Mouse (Mus musculus): ENCODE results near the gene Thada. TPM values are rescaled to one million over a fixed set of nuclear protein-coding genes. Genes with fewer than 3 reads are reported as not detected.

Gene Thada
- polyA plus RNA-seq (2012; rRNA removed): 5.1 and 6.1 TPM in 2 replicates

DNA sequence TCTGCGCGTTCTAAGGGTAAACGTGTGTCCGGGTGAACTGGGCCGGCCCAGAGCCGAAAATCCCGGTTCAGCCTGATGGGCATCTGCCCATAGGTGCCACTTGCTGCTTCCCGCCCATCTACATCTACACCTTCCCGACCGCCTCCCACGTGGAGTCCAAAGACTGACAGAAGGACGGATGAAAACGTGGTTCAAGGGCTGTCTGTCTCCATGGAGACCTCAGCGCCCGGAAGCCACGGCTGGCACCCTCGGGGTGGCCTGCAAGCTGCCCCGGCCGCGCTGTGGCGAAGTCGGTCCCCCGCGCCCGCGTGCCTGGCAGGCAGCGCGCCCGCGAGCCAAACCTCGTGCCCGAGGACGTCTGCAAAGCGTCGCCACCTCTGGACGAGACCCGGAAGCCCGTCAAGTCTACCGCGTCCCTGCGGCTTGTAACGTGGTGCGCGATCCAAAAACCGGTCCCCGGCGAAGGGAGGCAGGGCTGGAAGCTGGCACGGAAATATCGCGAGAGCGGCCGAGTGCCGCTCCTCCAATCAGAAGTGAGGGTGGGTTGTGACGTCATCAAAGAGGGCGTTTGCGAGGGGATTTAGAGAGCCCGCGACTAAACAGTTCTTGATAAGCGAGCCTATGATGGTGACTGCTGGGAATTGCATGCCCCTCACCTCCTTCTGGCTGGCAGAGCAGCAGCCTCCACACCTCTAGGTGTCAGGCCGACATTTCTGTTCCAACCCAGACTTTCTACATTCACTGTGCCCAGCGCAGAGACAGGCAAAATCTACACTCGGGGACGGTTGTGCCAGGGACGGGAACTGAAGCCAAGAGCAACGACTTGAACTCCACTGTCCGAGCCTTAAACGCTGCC, at the start of gene Thada:
TSS of gene Thada (minus strand) at position 453 of the 856 bp plus-strand sequence.
- DNase-seq (ENCODE audit: extremely low spot score in 1 of 2, low spot score in 1 of 2): peak; percentile 94 to 99

DNA sequence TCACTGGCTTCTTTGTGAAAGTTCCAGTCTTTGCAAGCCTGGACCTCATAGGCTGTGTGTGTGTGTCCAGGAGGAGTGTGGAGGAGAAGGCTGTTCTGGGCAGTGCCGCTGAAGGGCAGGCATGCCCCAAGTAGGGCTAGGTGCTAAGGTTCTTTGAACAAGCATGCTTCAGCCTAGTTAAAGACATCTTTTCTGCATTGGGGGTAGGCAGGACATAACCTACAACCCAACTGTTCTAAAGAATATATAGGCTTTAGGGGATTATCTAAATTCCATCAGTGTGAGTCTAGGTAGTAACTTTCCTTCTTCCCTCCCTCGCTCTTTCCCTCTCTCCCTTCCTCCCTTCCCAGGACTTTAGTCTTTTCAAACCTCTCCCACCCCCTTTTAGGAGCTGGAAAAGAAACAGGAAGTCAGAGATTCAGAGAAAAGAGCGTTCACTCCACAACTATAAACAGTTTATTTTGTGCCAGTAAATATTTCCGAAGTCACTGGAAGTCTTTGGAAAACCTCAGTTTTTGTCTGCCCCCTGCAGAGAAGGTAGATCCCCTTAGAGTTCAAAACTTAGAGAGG, 46.6 kb upstream of the Thada start:
- DNase-seq (ENCODE audit: extremely low spot score in 1 of 2, low spot score in 1 of 2): no peak

DNA sequence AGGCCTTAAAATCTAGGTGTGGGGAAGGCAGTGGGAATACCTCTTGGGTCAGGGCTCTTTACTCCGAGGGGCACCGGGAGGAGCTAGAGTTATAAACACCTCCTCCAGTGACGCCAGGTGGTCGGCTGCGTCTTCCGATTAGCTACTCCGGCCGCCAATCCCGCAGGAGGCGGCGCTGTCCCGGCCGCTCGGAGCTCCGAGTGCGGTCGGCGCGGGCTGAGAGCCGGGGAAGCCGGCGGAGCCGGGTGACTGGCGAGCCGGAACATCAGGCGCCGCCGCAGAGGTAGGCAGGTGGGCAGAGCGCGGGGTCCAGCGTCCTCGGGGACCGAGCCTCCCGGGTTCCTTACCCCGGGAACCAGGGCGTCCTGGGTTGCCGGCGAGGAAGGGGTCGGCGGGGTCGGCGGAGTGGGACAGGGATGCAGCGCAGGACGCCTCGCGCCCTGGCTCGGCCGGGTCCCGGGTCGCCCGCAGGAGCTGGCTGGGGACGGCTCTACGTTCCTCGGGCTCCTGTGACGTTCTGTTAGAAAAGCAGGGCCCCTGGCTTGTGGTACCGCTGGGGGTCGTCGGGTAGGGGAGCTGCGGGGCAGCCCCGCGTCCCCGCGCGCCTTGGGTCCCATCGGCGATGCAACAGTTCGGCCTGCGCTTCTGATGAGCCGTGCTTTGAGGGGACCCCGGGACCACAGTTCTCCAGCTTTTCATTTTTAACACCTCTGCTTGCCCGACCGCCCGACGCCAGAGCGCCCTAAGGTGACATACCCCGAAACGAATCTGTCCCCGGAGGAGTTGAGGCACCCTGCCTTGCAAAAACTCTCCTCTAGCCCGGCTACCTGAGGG, 45.9 kb upstream of the Thada start, which contains the start of gene Plekhh2:
TSS of gene Plekhh2 (plus strand) at position 214 of the 834 bp plus-strand sequence.
- peak; percentile 39 to 84 for DNase-seq (ENCODE audit: extremely low spot score in 1 of 2, low spot score in 1 of 2)

DNA sequence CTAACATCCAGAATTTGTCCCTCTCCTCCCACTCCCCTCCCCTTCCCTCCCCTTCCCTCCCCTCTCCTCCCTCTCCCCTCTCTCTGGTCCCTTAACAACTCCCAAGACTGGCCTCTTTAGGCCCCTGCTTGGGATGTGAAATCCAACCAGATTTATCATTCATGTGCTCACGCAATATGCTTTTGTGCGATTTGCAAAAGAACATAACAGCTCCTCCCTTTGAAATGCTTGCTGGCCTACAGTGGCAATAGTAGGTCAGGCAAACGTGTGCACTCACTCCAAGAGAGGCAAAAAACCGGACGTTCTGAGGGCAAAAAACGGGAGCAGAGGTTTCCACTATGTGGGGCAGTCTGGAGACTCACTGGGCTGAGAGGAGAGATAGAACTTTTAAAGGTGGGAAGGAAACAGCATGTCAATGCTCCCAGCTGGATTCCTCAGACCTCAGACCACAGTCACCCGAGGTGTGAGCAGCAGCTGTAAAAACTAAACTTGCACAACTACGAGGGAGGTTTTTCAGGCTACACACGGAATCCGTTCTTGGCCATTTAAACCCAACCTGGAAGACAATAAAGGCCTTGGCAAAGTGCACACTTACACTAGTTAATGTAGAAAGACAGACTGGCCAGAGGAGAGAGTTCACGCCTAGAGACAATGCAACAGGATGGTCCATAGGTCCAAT, 45.1 kb upstream of the Thada start:
- DNase-seq (ENCODE audit: extremely low spot score in 1 of 2, low spot score in 1 of 2): no peak

DNA sequence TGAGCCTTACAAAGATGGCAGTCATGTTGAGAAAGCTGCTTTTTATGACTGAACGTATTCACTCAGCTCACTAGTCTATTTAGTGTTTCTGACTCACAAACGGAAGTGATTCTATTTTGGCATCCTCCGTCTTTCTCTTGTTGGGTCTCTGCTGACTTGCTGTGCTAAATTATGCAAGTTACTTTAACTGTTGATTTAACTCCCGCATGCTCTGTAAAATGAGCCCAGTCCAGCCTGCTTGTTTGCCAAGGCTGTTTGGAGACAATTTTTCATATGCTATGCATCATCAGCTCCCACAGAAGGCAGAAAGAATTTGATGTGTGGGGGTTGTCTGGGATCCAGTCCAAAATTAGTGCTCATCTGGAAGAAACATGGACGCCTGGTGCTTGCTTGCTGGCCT, 44.4 kb upstream of the Thada start:
- DNase-seq (ENCODE audit: extremely low spot score in 1 of 2, low spot score in 1 of 2): peak; percentile 77 to 84

DNA sequence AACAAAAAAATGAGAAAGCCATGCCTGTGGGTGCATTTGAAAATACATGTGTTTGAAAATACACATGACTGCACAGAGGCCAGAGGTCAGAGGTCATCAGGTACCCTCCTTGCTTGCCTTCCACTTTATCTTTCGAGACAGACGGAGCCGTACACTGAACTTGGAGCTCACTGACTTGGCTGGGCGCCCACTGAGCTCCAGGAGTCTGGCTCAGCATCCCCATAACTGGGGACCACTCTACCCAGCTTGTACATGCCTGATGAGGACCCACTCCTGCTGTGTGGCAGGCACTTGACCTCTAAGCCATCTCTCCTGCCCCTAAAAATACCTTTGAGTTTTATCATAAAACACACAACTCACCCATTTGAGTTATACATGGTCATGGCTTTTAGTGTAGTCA, 43.2 kb upstream of the Thada start:
- no peak for DNase-seq (ENCODE audit: extremely low spot score in 1 of 2, low spot score in 1 of 2)

DNA sequence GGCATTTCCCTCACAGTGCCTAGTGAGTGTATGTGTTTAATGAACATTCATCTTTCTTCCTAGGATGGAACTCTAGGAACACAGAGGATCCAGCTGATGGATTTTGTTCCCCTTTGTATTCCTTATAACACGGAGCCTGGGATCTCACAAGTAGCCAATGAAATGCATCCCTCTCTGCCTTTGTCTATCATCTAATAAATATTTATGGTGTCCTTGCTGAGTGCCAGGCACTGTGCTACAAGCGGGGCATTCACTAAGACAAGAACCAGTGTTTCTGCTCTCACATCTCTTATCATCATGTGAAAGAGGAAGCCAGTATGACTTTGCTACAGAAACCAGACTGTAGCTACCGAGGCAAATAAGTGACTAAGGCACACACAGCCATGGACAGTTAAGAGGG, 42.7 kb upstream of the Thada start:
- DNase-seq (ENCODE audit: extremely low spot score in 1 of 2, low spot score in 1 of 2): no peak

DNA sequence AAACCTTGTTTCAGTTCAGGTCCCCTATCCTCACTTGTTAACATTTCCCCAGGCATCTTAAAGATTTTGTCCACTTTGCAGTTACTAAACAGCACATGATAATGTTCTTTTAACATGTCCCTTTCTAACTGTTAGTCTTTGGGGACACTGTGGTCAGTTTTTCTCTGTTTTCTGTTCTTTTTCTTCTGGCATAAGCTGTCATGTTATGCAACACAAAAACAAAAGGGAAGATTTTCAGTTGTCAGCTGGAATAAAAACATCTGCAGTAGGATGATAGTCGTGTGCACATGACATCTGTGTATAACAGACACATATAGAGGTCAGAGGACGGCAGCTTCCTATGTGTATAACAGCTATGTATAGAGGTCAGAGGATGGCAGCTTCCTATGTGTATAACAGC, 39.9 kb upstream of the Thada start:
- no peak for DNase-seq (ENCODE audit: extremely low spot score in 1 of 2, low spot score in 1 of 2)

DNA sequence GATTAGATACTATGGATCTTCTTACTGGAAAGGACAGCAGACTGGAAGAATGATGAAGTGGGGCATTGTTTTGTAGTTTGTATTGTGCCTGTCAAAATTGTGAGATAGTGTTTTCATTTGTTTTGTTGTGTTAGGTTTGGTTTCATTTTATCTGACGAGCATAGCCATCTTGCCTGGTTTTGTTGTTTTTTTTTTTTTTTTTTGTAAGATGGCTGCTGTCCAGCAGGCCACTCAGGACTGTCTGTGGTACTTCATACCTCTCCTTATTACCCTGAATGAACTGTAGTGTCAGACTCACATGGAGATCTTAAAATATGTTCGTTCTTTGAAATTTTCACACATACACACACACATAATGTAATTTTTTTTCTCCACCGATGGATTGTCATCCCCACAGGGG, 36.3 kb upstream of the Thada start:
- DNase-seq (ENCODE audit: extremely low spot score in 1 of 2, low spot score in 1 of 2): no peak

DNA sequence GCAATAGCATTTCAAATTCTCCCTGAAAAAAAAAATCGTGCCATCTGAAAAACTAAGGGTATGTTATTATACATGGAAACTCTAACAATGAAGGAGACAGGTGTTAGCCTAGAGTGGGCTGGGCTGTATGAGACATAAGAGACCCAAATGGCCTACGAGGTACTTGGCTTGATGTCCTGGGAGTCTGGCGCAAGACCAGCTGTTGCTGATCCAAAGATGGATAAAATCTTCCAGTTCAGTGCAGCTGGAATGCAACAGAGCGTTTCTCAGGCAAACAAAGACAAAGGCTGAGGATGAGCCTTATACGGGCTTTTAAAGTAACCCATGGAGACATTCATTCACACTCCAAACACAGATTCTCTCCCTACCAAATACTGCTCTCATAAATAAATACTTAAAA, 32.6 kb upstream of the Thada start:
- DNase-seq (ENCODE audit: extremely low spot score in 1 of 2, low spot score in 1 of 2): no peak

DNA sequence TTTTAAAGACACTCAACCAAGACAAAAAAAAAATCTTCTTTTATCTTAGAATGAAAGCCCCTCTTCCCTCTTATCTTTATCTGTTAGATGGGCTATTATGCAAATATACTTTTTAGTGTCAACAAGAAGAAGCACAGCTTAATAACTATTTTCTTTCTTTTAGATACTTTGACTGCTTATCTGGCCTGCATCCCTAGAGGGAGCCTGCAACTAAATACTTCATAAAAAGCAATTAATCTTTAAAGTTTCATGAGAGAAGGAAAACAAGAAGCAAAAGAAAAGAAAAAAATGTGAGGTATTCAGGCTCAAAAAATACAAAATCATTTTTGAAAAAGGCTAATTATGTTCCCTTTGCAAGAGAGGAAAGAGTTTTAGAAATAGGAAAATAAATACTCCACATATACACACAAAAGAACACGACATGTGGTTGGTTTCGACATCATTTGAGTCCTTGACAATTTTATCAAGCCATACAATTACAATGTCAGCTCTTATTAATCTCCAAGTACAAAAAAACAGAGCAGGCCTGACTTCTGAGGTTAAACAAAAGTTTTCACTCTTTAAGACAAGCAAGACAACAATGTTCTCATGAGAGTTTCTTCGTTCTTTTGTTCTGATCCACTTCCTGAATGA, 32.1 kb upstream of the Thada start:
- DNase-seq (ENCODE audit: extremely low spot score in 1 of 2, low spot score in 1 of 2): no peak

DNA sequence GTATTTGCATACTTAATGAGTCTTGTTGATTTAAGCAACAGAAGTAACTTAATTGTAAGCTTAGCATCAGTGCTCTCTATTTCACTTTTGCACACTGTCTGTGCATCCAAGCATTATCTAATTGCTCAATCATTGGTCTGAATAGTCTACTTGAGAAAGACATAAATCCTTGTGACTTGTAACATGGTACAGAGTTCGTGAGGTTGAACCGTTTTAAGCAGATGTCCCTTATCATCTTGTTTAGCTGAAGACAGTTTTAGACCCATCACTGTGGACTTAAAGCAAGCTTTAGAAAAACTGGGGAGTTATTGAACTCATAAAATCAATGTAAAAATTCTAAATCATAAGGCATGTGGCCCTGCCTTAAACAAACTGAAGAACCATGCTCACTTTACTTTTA, 31.6 kb upstream of the Thada start:
- no peak for DNase-seq (ENCODE audit: extremely low spot score in 1 of 2, low spot score in 1 of 2)

DNA sequence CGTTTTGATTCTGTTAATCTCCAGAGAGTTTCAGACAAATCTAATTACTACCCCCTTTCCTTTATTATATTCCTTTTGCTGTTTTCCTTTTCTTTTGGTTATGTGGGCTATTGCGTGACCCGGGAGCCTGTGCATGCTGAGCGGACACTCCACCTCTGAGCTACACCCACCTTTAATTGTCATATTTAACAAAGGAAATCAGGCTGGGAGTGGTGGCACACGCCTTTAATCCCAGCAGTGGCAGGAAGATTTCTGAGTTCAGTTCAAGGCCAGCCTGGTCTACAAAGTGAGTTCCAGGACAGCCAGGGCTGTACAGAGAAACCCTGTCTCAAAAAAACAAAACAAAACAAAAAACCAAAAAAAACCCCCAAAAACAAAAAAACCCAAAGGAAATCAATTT, 31.0 kb upstream of the Thada start:
- DNase-seq (ENCODE audit: extremely low spot score in 1 of 2, low spot score in 1 of 2): no peak

DNA sequence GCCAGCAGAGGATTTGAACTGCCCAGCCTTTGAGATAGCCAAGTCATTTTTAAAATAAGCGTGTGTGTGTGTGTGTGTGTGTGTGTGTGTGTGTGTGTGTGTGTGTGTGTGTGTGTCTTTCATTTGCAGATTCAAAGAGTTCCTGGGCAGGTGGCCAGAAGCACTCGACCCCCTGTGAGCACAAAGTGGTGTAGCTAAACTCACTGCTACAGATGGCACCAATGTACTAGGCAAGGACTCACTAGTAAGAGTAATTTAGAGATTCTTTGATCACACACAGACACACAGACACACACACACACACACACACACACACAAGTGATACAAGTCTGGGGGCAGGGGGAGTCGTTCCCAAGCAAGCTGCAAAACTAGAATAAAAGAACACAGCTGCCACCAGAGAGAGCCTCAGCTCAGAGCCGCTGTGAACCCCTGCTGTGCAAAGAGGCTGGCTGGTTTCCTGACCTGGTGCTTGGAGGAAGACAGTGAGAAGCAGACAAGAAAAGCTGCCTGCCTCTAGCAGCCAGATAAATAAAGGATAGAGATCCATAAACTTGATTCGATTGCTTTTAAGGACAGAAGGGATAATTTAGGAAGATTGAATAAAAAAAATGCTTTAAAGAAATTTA, 26.4 kb upstream of the Thada start:
- no peak for DNase-seq (ENCODE audit: extremely low spot score in 1 of 2, low spot score in 1 of 2)

DNA sequence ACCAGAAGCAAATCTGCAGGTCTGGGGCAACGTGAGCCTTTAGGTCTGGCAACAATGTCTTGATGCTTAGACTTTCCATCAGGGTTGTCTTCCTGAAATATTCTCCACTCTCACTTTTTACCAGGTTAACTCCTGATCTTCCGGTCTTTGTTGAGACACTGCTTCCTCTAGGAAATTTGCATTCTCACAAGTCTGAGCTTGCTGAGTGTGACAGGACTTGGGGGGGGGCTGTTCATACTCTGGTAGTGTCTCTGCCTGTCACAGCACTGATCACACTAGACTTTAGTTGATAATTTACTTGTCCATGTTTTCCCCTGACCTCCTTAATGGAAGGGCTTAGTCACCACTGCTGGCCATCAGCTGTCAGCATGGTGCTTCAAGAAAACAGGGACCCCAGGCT, 21.4 kb upstream of the Thada start:
- no peak for DNase-seq (ENCODE audit: extremely low spot score in 1 of 2, low spot score in 1 of 2)

DNA sequence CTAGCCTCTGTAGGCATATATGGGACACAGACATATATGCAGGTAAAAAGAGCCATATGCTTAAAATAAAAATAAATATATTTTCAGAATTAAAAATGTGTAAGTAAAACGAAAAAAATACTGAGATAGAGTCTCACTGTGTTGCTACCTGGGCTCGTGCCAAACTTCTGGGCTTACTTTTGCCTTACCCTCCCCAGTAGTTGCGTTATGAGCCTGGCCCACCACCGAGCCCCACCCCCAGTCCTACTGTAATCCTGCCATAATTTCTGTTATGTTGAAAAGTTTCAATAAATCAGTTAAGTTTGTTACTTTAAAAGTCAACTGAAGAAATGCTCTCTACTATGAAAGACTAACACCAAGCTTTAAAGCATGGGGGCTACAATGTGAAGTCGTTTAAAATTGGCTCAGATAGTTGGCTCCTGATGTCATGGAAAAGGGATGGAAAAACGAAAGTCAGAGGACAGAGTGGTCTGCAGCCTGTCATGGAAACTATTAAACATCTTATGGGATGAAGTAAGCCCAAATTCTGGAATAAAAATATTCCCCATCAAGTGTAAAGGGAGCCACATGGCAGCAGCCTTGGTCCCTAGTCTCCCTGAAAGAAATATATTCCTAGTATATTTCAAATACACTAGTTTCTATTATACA, 17.8 kb upstream of the Thada start:
- DNase-seq (ENCODE audit: extremely low spot score in 1 of 2, low spot score in 1 of 2): no peak

DNA sequence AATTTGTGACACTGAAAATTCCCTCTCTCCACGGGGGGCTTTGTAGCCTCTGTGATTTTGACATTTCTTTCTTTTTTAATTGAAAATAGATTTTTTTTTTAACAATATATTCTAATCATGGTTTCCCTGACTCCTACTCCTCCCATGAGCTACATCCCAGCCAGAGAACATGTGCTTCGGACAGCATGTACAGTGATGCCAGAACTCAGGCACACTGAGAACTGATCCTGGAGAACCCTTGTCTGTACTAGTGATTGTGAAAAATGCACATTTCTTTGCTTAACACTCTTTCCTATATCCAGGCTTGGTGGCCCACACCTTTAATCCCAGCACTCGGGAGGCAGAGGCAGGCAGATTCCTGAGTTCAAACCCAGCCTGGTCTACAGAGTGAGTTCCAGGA, 16.8 kb upstream of the Thada start:
- DNase-seq (ENCODE audit: extremely low spot score in 1 of 2, low spot score in 1 of 2): no peak

DNA sequence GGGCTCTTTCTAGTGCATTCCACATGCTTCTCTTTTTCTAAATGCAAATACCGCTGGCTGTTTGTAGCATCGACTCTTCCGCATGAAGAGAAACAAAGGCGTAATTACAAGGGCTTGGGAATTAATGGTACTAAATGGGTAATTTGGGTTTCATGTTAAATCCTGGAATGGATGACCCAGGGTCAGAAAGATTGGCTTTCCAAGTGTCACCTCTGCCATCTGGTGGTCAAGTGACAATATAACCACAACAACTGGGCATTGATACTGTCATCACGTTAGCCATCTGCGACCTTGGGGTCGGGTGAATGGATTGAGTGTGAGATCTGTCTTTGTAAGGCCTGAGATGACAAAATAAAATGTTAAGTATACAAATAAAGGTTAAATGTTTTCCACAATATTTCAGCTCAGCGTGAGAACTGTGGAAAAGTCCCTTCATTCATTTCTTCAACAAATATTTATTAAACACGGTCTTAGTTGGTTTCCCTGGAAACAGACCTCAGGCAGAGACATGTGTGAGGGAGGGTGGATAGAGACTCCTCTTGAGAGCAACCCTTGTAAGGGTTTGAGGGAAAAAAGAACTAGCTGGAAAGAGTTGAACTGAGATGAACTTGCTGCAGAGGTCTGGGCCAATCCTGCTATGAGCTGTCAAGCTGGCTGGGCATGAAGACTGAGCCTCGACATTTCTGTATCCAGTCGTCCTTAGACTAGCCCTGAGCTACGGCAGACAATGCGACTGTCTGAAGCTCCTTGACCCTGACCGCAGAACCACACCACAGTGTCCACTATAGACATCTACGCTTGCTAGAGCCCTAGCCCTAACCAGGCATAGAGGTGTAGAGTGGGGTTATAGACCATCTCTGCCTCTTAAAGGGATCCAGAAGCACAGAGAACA, 14.7 kb upstream of the Thada start:
- peak in 1 of 2 experiments; percentile 36 for DNase-seq (ENCODE audit: extremely low spot score in 1 of 2, low spot score in 1 of 2)
